Mouse (Mus musculus): ENCODE measurements around the gene Tmem203. TPM values are rescaled to one million over a fixed set of nuclear protein-coding genes. Genes with fewer than 3 reads are reported as not detected.
"Not testable (repeated sequence)": the region's sequence is repeated elsewhere in the genome, so short reads cannot be mapped to it uniquely, and the experiment has no call there.

Tmem203 gene
- polyA plus RNA-seq, 1 experiment, result 1.6 TPM

- no peaks in the 10 kb centered on the region for H3K36me3 ChIP-seq (ENCODE audit: control insufficient read depth)
- no peak overlapping the region for H3K4me3 ChIP-seq (replicated peaks)
- peaks cover 47% of the 10 kb centered on the region for H3K4me1 ChIP-seq (ENCODE audit: control insufficient read depth)
- H3K9me3 ChIP-seq (ENCODE audit: control insufficient read depth, low read length), result no peaks in the 10 kb centered on the region
- no peak for TF ChIP-seq GATA1 (IDR thresholded peaks at IDR 0.05; ENCODE audit: low read length)
- TF ChIP-seq TAL1 (IDR thresholded peaks at IDR 0.05; ENCODE audit: low read length), result no peak
- H3K27me3 ChIP-seq (ENCODE audit: control insufficient read depth), result peaks cover 44% of the 10 kb centered on the region
Measured at GRCm38 (mm10) chr2:25239766-25240165, 15.5 kb upstream of the Tmem203 start.

GRCm38 (mm10) chr2:25240310-25240709 is 14.9 kb upstream of the Tmem203 start:
- H3K4me3 ChIP-seq (replicated peaks), result peak overlapping the region; percentile 61
- TF ChIP-seq TAL1 (IDR thresholded peaks at IDR 0.05; ENCODE audit: low read length), result no peak
- TF ChIP-seq GATA1 (IDR thresholded peaks at IDR 0.05; ENCODE audit: low read length), result no peak
- no peaks in the 10 kb centered on the region for H3K9me3 ChIP-seq (ENCODE audit: control insufficient read depth, low read length)
- H3K4me1 ChIP-seq (ENCODE audit: control insufficient read depth), result peaks cover 47% of the 10 kb centered on the region
- H3K27me3 ChIP-seq (ENCODE audit: control insufficient read depth), result peaks cover 44% of the 10 kb centered on the region
- H3K36me3 ChIP-seq (ENCODE audit: control insufficient read depth), result peaks cover 5% of the 10 kb centered on the region

- Histone ChIP-seq H3K4me1 (ENCODE audit: control insufficient read depth) (peaks cover 47% of the 10 kb centered on the region), H3K27me3 (ENCODE audit: control insufficient read depth) (peaks cover 43% of the 10 kb centered on the region)
Measured at GRCm38 (mm10) chr2:25240723-25241437, 14.4 kb upstream of the Tmem203 start.

GRCm38 (mm10) chr2:25241438-25241775 is 13.8 kb upstream of the Tmem203 start:
- Histone ChIP-seq H3K4me1 (ENCODE audit: control insufficient read depth) (peaks cover 43% of the 10 kb centered on the region), H3K9me3 (ENCODE audit: control insufficient read depth, low read length) (no peaks in the 10 kb centered on the region), H3K27me3 (ENCODE audit: control insufficient read depth) (peaks cover 39% of the 10 kb centered on the region), H3K4me3 (replicated peaks) (peak overlapping the region; percentile 61), H3K36me3 (ENCODE audit: control insufficient read depth) (peaks cover 16% of the 10 kb centered on the region)
- TF ChIP-seq GATA1 (IDR thresholded peaks at IDR 0.05; ENCODE audit: low read length) (no peak), TAL1 (IDR thresholded peaks at IDR 0.05; ENCODE audit: low read length) (no peak)

More at GRCm38 (mm10) chr2:25240723-25241437, 14.4 kb upstream of the Tmem203 start:
- TF ChIP-seq GATA1 (IDR thresholded peaks at IDR 0.05; ENCODE audit: low read length), result no peak
- TF ChIP-seq TAL1 (IDR thresholded peaks at IDR 0.05; ENCODE audit: low read length), result no peak
- Histone ChIP-seq H3K36me3 (ENCODE audit: control insufficient read depth) (peaks cover 11% of the 10 kb centered on the region), H3K9me3 (ENCODE audit: control insufficient read depth, low read length) (no peaks in the 10 kb centered on the region), H3K4me3 (replicated peaks) (peak overlapping the region; percentile 61)

- H3K4me3 ChIP-seq (replicated peaks), result peak within 1 kb of the TSS; percentile 61
- H3K27me3 ChIP-seq (ENCODE audit: control insufficient read depth), result peaks cover 36% of the 10 kb centered on the region
- H3K36me3 ChIP-seq (ENCODE audit: control insufficient read depth), result peaks cover 23% of the 10 kb centered on the region
- TF ChIP-seq GATA1 (IDR thresholded peaks at IDR 0.05; ENCODE audit: low read length), result no peak
- TF ChIP-seq TAL1 (IDR thresholded peaks at IDR 0.05; ENCODE audit: low read length), result no peak
- peaks cover 41% of the 10 kb centered on the region for H3K4me1 ChIP-seq (ENCODE audit: control insufficient read depth)
- H3K9me3 ChIP-seq (ENCODE audit: control insufficient read depth, low read length), result no peaks in the 10 kb centered on the region
Measured at GRCm38 (mm10) chr2:25242101-25242506, 13.1 kb upstream of the Tmem203 start, which contains the start of the genes Rnf208 and Cysrt1. Gene Rnf208 (plus strand): TSS chr2:25242255. Gene Cysrt1 (minus strand): TSS chr2:25242452.

GRCm38 (mm10) chr2:25243342-25243741 is 11.9 kb upstream of the Tmem203 start:
- Histone ChIP-seq H3K4me1 (ENCODE audit: control insufficient read depth) (peaks cover 41% of the 10 kb centered on the region), H3K9me3 (ENCODE audit: control insufficient read depth, low read length) (no peaks in the 10 kb centered on the region), H3K27me3 (ENCODE audit: control insufficient read depth) (peaks cover 34% of the 10 kb centered on the region), H3K36me3 (ENCODE audit: control insufficient read depth) (peaks cover 36% of the 10 kb centered on the region), H3K4me3 (replicated peaks) (no peak overlapping the region)
- TF ChIP-seq TAL1 (IDR thresholded peaks at IDR 0.05; ENCODE audit: low read length) (no peak), GATA1 (IDR thresholded peaks at IDR 0.05; ENCODE audit: low read length) (no peak)

GRCm38 (mm10) chr2:25244144-25244543 is 11.1 kb upstream of the Tmem203 start:
- TF ChIP-seq TAL1 (IDR thresholded peaks at IDR 0.05; ENCODE audit: low read length) (no peak), GATA1 (IDR thresholded peaks at IDR 0.05; ENCODE audit: low read length) (no peak)
- Histone ChIP-seq H3K4me3 (replicated peaks) (no peak overlapping the region), H3K4me1 (ENCODE audit: control insufficient read depth) (peaks cover 36% of the 10 kb centered on the region), H3K9me3 (ENCODE audit: control insufficient read depth, low read length) (no peaks in the 10 kb centered on the region), H3K36me3 (ENCODE audit: control insufficient read depth) (peaks cover 44% of the 10 kb centered on the region), H3K27me3 (ENCODE audit: control insufficient read depth) (peaks cover 34% of the 10 kb centered on the region)

- peaks cover 15% of the 10 kb centered on the region for H3K4me1 ChIP-seq (ENCODE audit: control insufficient read depth)
- TF ChIP-seq GATA1 (IDR thresholded peaks at IDR 0.05; ENCODE audit: low read length) (no peak), TAL1 (IDR thresholded peaks at IDR 0.05; ENCODE audit: low read length) (no peak)
- peaks cover 26% of the 10 kb centered on the region for H3K27me3 ChIP-seq (ENCODE audit: control insufficient read depth)
- no peaks in the 10 kb centered on the region for H3K9me3 ChIP-seq (ENCODE audit: control insufficient read depth, low read length)
- H3K4me3 ChIP-seq (replicated peaks), result no peak within 1 kb of the TSS
- H3K36me3 ChIP-seq (ENCODE audit: control insufficient read depth), result peaks cover 67% of the 10 kb centered on the region
Measured at GRCm38 (mm10) chr2:25246183-25247072, 8.8 kb upstream of the Tmem203 start, which contains the start of gene AL732309.1. Gene AL732309.1 (minus strand): TSS chr2:25246863.

GRCm38 (mm10) chr2:25252331-25252730 is 2.9 kb upstream of the Tmem203 start:
- Histone ChIP-seq H3K4me1 (ENCODE audit: control insufficient read depth) (peaks cover 31% of the 10 kb centered on the region), H3K36me3 (ENCODE audit: control insufficient read depth) (peaks cover 63% of the 10 kb centered on the region), H3K9me3 (ENCODE audit: control insufficient read depth, low read length) (no peaks in the 10 kb centered on the region), H3K27me3 (ENCODE audit: control insufficient read depth) (no peaks in the 10 kb centered on the region), H3K4me3 (replicated peaks) (no peak overlapping the region)
- no peak for TF ChIP-seq TAL1 (IDR thresholded peaks at IDR 0.05; ENCODE audit: low read length)
- TF ChIP-seq GATA1 (IDR thresholded peaks at IDR 0.05; ENCODE audit: low read length), result no peak

- H3K4me1 ChIP-seq (ENCODE audit: control insufficient read depth), result peaks cover 36% of the 10 kb centered on the region
- H3K4me3 ChIP-seq (replicated peaks), result peak overlapping the region; percentile 85
- H3K9me3 ChIP-seq (ENCODE audit: control insufficient read depth, low read length); H3K27me3 ChIP-seq (ENCODE audit: control insufficient read depth): not testable (repeated sequence)
- peaks cover 21% of the 10 kb centered on the region for H3K36me3 ChIP-seq (ENCODE audit: control insufficient read depth)
Measured at GRCm38 (mm10) chr2:25256443-25257109, 1.3 kb downstream of the Tmem203 start.

GRCm38 (mm10) chr2:25257250-25257649 is 2.0 kb downstream of the Tmem203 start:
- not testable (repeated sequence) for H3K4me3 ChIP-seq (replicated peaks)

More at GRCm38 (mm10) chr2:25257250-25257649, 2.0 kb downstream of the Tmem203 start:
- peaks cover 14% of the 10 kb centered on the region for H3K36me3 ChIP-seq (ENCODE audit: control insufficient read depth)
- not testable (repeated sequence) for H3K27me3 ChIP-seq (ENCODE audit: control insufficient read depth); H3K9me3 ChIP-seq (ENCODE audit: control insufficient read depth, low read length)
- H3K4me1 ChIP-seq (ENCODE audit: control insufficient read depth), result peaks cover 43% of the 10 kb centered on the region

All from erythroblast, embryonic 14.5 days (primary cell).